Mouse (Mus musculus) thymus, postnatal 0 days (tissue): Measurements from ENCODE around the gene Tmcc3. TPM values are rescaled to one million over a fixed set of nuclear protein-coding genes. Genes with fewer than 3 reads are reported as not detected.
A peak's percentile ranks its signal among the peaks of the same experiment; 100 is the strongest.

Experiments used
- DNase-seq: peaks from one replicate; pipeline ENCODE4 v3.0.0-alpha.2; 2015; ENCODE audit warnings: low spot score
- polyA plus RNA-seq: library from polyadenylated mRNA; unstranded; fragments of >200 nt; fragmentation: Nextera tagmentation; extraction: Ambion mirVana; gene quantifications from 2 replicates; pipeline ENCODE4 v1.2.1, GENCODE M21; 2015

Tmcc3 gene
- polyA plus RNA-seq, 1 experiment from 2014 or later, result 14.0 TPM

GRCm38 (mm10) chr10:94360664-94361063 is 48.9 kb downstream of the Tmcc3 start:
- DNase-seq, result no peak

GRCm38 (mm10) chr10:94371293-94371692 is 59.5 kb downstream of the Tmcc3 start:
- no peak for DNase-seq

GRCm38 (mm10) chr10:94376941-94377340 is 65.2 kb downstream of the Tmcc3 start:
- DNase-seq, result no peak

GRCm38 (mm10) chr10:94377844-94378243 is 66.1 kb downstream of the Tmcc3 start:
- no peak for DNase-seq

GRCm38 (mm10) chr10:94378383-94378782 is 66.6 kb downstream of the Tmcc3 start:
- peak; percentile 74 for DNase-seq

- no peak for DNase-seq
Measured at GRCm38 (mm10) chr10:94380082-94380481, 68.3 kb downstream of the Tmcc3 start.

- no peak for DNase-seq
Measured at GRCm38 (mm10) chr10:94380662-94381392, 69.1 kb downstream of the Tmcc3 start.

GRCm38 (mm10) chr10:94381393-94381740 is 69.6 kb downstream of the Tmcc3 start:
- no peak for DNase-seq

- DNase-seq, result no peak
Measured at GRCm38 (mm10) chr10:94382618-94383017, 70.9 kb downstream of the Tmcc3 start.

GRCm38 (mm10) chr10:94383565-94383964 is 71.8 kb downstream of the Tmcc3 start:
- no peak for DNase-seq

- no peak for DNase-seq
Measured at GRCm38 (mm10) chr10:94389219-94389618, 77.5 kb downstream of the Tmcc3 start.

- no peak for DNase-seq
Measured at GRCm38 (mm10) chr10:94391049-94391448, 79.3 kb downstream of the Tmcc3 start.

GRCm38 (mm10) chr10:94394286-94394685 is 82.5 kb downstream of the Tmcc3 start:
- DNase-seq, result no peak

- DNase-seq, result no peak
Measured at GRCm38 (mm10) chr10:94397833-94398596, 86.3 kb downstream of the Tmcc3 start.

GRCm38 (mm10) chr10:94400895-94401294 is 89.1 kb downstream of the Tmcc3 start:
- DNase-seq, result no peak

GRCm38 (mm10) chr10:94405456-94405855 is 93.7 kb downstream of the Tmcc3 start:
- DNase-seq, result no peak

GRCm38 (mm10) chr10:94406821-94407220 is 95.1 kb downstream of the Tmcc3 start:
- no peak for DNase-seq

- peak; percentile 70 for DNase-seq
Measured at GRCm38 (mm10) chr10:94408356-94409146, 96.8 kb downstream of the Tmcc3 start.

GRCm38 (mm10) chr10:94409661-94410060 is 97.9 kb downstream of the Tmcc3 start:
- no peak for DNase-seq

- no peak for DNase-seq
Measured at GRCm38 (mm10) chr10:94411594-94411993, 99.8 kb downstream of the Tmcc3 start.

GRCm38 (mm10) chr10:94413770-94414651 is 102.3 kb downstream of the Tmcc3 start:
- DNase-seq, result no peak
